Mouse (Mus musculus) neural tube, embryonic 15.5 days (tissue): ENCODE measurements around the gene Gm20605. TPM values are rescaled to one million over a fixed set of nuclear protein-coding genes. Genes with fewer than 3 reads are reported as not detected.
"Not testable (repeated sequence)": the region's sequence is repeated elsewhere in the genome, so short reads cannot be mapped to it uniquely, and the experiment has no call there.

Source experiments
- ATAC-seq: fragments of 200-750 bp; cut with Nextera tagmentation; 2 replicates; pipeline ENCODE4 v1.8.0; 2017; ENCODE audit warnings: mild to moderate bottlenecking, moderate TSS enrichment, moderate library complexity; ENCODE audit not compliant: low FRiP score
- H3K27ac ChIP-seq: fragments of 300-500 bp; sonication (generic); replicated peaks from 2 replicates; pipeline ENCODE4 v1.5.1; 2015; ENCODE audit warnings: mild to moderate bottlenecking, inconsistent platforms
- H3K27me3 ChIP-seq: fragments of 300-500 bp; sonication (generic); replicated peaks from 2 replicates; pipeline ENCODE4 v1.6.1; 2015; ENCODE audit warnings: inconsistent platforms
- H3K36me3 ChIP-seq: fragments of 300-500 bp; sonication (generic); 2 replicates; pipeline ENCODE4 v1.6.1; 2015; ENCODE audit warnings: inconsistent platforms
- H3K4me1 ChIP-seq: fragments of 300-500 bp; sonication (generic); 2 replicates; pipeline ENCODE4 v1.6.1; 2015; ENCODE audit warnings: inconsistent platforms
- H3K4me2 ChIP-seq: fragments of 300-500 bp; sonication (generic); 2 replicates; pipeline ENCODE4 v1.6.1; 2015; ENCODE audit warnings: inconsistent platforms, mild to moderate bottlenecking, moderate library complexity
- H3K4me3 ChIP-seq: fragments of 300-500 bp; sonication (generic); replicated peaks from 2 replicates; pipeline ENCODE4 v1.5.1; 2015; ENCODE audit warnings: mild to moderate bottlenecking, inconsistent platforms
- H3K9ac ChIP-seq: fragments of 300-500 bp; sonication (generic); replicated peaks from 2 replicates; pipeline ENCODE4 v1.6.1; 2015; ENCODE audit warnings: mild to moderate bottlenecking, inconsistent platforms
- H3K9me3 ChIP-seq: fragments of 300-500 bp; sonication (generic); replicated peaks from 2 replicates; pipeline ENCODE4 v1.6.1; 2016; ENCODE audit warnings: inconsistent platforms
- WGBS: fragments of 180-500 bp; shearing (Covaris S2); methylation state at CpG from one replicate; pipeline ENCODE4 v1.1.7; 2015; ENCODE audit warnings: mixed read lengths; 5-methylcytosine and 5-hydroxymethylcytosine counted together
- polyA plus RNA-seq: library from polyadenylated mRNA; unstranded; fragments of >200 nt; fragmentation: Nextera tagmentation; extraction: Ambion mirVana; gene quantifications from 2 replicates; pipeline ENCODE4 v1.2.1, GENCODE M21; 2015

Gene Gm20605
- polyA plus RNA-seq, 1 experiment from 2014 or later = 7.9 TPM

- not testable (repeated sequence) for H3K9me3 ChIP-seq, H3K27ac ChIP-seq, H3K36me3 ChIP-seq, H3K27me3 ChIP-seq, H3K9ac ChIP-seq, ATAC-seq, H3K4me2 ChIP-seq, H3K4me3 ChIP-seq, H3K4me1 ChIP-seq
- 90% methylated on average over 2 of the region's 2 CpGs for WGBS
These were observed 14.1 kb upstream of the Gm20605 start for GRCm38 (mm10) chr5:137614921-137615320.

GRCm38 (mm10) chr5:137615347-137615746, 13.6 kb upstream of the Gm20605 start:
- no peak overlapping the region for H3K9ac ChIP-seq
- no peaks in the 10 kb centered on the region for H3K36me3 ChIP-seq
- no peak overlapping the region for H3K27ac ChIP-seq
- H3K4me3 ChIP-seq = no peak overlapping the region
- 90% methylated on average over 7 of the region's 7 CpGs for WGBS
- H3K9me3 ChIP-seq = no peaks in the 10 kb centered on the region
- H3K27me3 ChIP-seq = no peaks in the 10 kb centered on the region
- ATAC-seq = no peak
- 0 out of 2 replicates have a peak, but pooled peaks cover 6% of the 10 kb centered on the region for H3K4me1 ChIP-seq
- H3K4me2 ChIP-seq = no peak overlapping the region

- H3K4me2 ChIP-seq = no peak overlapping the region
- H3K4me3 ChIP-seq = no peak overlapping the region
- no peaks in the 10 kb centered on the region for H3K9me3 ChIP-seq
- no peak for ATAC-seq
- 89% methylated on average over 11 of the region's 11 CpGs for WGBS
- no peak overlapping the region for H3K27ac ChIP-seq
- H3K36me3 ChIP-seq = no peaks in the 10 kb centered on the region
- peaks cover 6% of the 10 kb centered on the region for H3K4me1 ChIP-seq
- H3K9ac ChIP-seq = no peak overlapping the region
- no peaks in the 10 kb centered on the region for H3K27me3 ChIP-seq
These were observed 4.9 kb upstream of the Gm20605 start for GRCm38 (mm10) chr5:137623937-137624530.

DNA sequence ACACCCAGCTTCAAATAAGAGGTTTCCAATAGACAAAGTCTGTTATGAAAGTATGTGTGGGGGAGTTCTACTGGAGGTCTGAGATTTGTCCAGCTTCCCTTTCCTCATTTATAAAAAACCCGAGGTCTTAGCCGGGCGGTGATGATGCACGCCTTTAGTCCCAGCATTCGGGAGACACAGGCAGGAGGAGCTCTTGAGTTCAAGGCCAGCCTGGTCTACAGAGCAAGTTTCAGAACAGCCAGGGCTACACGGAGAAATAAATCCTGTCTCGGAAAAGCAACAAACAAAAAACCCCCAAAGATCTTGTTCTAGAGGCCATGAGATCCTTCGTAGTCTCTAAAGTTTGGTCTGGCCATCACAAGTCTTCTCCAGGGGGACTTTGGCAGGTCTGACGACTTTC, 984 bp upstream of the Gm20605 start:
- H3K4me3 ChIP-seq = peak overlapping the region; percentile 59
- H3K36me3 ChIP-seq = no peaks in the 10 kb centered on the region
- no peak for ATAC-seq
- H3K4me2 ChIP-seq = peak overlapping the region; percentile 74
- no peaks in the 10 kb centered on the region for H3K27me3 ChIP-seq
- H3K4me1 ChIP-seq = peaks cover 39% of the 10 kb centered on the region
- peak overlapping the region; percentile 91 for H3K27ac ChIP-seq
- WGBS = 5% methylated on average over 9 of the region's 9 CpGs
- no peaks in the 10 kb centered on the region for H3K9me3 ChIP-seq
- peak overlapping the region; percentile 67 for H3K9ac ChIP-seq

DNA sequence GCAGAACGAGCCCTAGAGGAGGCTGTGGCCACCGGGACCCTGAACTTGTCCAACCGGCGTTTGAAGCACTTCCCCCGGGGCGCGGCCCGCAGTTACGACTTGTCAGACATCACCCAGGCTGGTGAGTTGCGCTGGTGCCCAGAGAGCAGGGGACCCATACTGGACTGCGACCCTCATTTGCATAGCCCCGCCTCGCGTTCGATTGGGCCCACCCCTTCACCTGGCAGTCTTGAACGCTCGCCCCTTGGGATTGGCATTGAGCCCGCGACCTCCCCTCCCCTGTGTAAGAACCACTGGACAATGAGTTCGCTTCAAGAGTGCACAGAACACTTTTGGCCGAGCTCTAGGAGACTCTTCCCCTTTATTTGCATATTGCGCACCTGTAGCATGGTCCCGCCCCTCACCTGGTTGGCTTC, 339 bp downstream of the Gm20605 start:
- peak overlapping the region; percentile 92 for H3K27ac ChIP-seq
- peaks cover 12% of the 10 kb centered on the region; the same call in 1 of the 2 replicates for H3K36me3 ChIP-seq
- H3K4me3 ChIP-seq = peak overlapping the region; percentile 99
- H3K27me3 ChIP-seq = no peaks in the 10 kb centered on the region
- no peaks in the 10 kb centered on the region for H3K9me3 ChIP-seq
- peak overlapping the region; percentile 96 for H3K4me2 ChIP-seq
- peaks cover 43% of the 10 kb centered on the region for H3K4me1 ChIP-seq
- peak overlapping the region; percentile 89 for H3K9ac ChIP-seq
- ATAC-seq = peak; percentile 20; the same call in 1 of the 2 replicates
- WGBS = under 1% methylated on average over 23 of the region's 23 CpGs

GRCm38 (mm10) chr5:137629906-137630545, 1.1 kb downstream of the Gm20605 start:
- Histone ChIP-seq H3K27me3 (no peaks in the 10 kb centered on the region), H3K4me3 (peak overlapping the region; percentile 99), H3K36me3 (peaks cover 12% of the 10 kb centered on the region; the same call in 1 of the 2 replicates), H3K4me1 (peaks cover 43% of the 10 kb centered on the region), H3K4me2 (peak overlapping the region; percentile 96), H3K9me3 (no peaks in the 10 kb centered on the region), H3K27ac (peak overlapping the region; percentile 92), H3K9ac (peak overlapping the region; percentile 89)
- 29% methylated on average over 6 of the region's 6 CpGs for WGBS
- ATAC-seq = no peak

GRCm38 (mm10) chr5:137630602-137631001, 1.6 kb downstream of the Gm20605 start:
- H3K4me3 ChIP-seq = peak overlapping the region; percentile 99
- H3K36me3 ChIP-seq = peaks cover 17% of the 10 kb centered on the region
- 33% methylated on average over 3 of the region's 3 CpGs for WGBS
- no peak for ATAC-seq
- H3K9me3 ChIP-seq = no peaks in the 10 kb centered on the region
- H3K9ac ChIP-seq = peak overlapping the region; percentile 89
- H3K27me3 ChIP-seq = no peaks in the 10 kb centered on the region
- peak overlapping the region; percentile 96 for H3K4me2 ChIP-seq
- H3K4me1 ChIP-seq = peaks cover 43% of the 10 kb centered on the region
- peak overlapping the region; percentile 60; the same call in 1 of the 2 replicates for H3K27ac ChIP-seq

DNA sequence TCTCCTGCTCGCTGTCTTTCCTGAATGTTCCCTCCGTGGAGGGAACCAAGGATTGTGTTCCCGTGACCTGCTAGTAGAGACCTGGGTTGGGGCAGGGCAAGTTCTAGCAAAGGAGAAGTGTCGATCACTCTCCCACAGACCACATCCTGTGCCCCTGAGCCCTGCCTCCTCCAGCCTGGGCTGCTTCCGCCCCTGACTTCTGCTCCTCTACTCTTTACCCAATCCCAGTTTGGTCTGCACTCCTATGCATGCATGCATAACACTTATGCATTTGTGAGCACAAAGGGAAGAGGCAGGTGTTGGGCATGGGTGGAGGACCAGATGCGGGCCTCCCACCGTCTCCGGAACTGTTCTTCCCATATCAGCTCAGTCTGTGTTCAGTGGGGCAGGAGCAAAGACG, 2.2 kb downstream of the Gm20605 start:
- 63% methylated on average over 9 of the region's 9 CpGs for WGBS

DNA sequence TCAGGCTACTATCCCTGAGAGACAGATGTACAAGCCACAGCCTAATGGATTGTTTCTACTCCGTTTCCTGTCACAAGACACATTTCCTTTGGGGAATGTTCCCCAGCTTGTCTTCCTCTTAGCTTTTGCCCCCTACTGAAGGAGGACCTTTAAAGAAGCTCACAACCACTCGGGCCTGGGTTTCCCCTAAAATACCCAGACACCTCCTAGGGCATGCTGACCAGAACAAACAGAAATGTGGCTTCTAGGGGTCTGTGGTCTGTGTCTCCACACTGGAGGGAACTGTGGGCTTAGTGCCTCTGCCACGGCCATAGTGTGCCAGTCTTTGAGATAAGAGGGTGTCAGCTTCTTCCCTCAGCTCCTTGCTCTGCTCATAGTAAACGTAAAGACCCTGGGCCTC, 2.6 kb downstream of the Gm20605 start:
- no peak overlapping the region for H3K4me3 ChIP-seq

More for the DNA sequence above, 2.2 kb downstream of the Gm20605 start:
- H3K27ac ChIP-seq = peak overlapping the region; percentile 38; the same call in 1 of the 2 replicates
- peak overlapping the region; percentile 96 for H3K4me2 ChIP-seq
- no peaks in the 10 kb centered on the region for H3K27me3 ChIP-seq
- H3K4me3 ChIP-seq = no peak overlapping the region; the same call in 1 of the 2 replicates
- peaks cover 43% of the 10 kb centered on the region for H3K4me1 ChIP-seq
- no peak for ATAC-seq
- peak overlapping the region; percentile 28; the same call in 1 of the 2 replicates for H3K9ac ChIP-seq
- peaks cover 23% of the 10 kb centered on the region for H3K36me3 ChIP-seq
- no peaks in the 10 kb centered on the region for H3K9me3 ChIP-seq

GRCm38 (mm10) chr5:137633397-137634084, 4.6 kb downstream of the Gm20605 start:
- ATAC-seq = no peak
- Histone ChIP-seq H3K36me3 (peaks cover 46% of the 10 kb centered on the region), H3K9ac (no peak overlapping the region; the same call in 1 of the 2 replicates), H3K9me3 (no peaks in the 10 kb centered on the region), H3K27me3 (no peaks in the 10 kb centered on the region), H3K4me1 (peaks cover 37% of the 10 kb centered on the region), H3K4me2 (no peak overlapping the region), H3K27ac (no peak overlapping the region), H3K4me3 (no peak overlapping the region)
- 82% methylated on average over 12 of the region's 12 CpGs for WGBS

More for the DNA sequence above, 2.6 kb downstream of the Gm20605 start:
- Histone ChIP-seq H3K4me1 (peaks cover 43% of the 10 kb centered on the region), H3K27me3 (no peaks in the 10 kb centered on the region), H3K9me3 (no peaks in the 10 kb centered on the region), H3K9ac (peak overlapping the region; percentile 17; the same call in 1 of the 2 replicates), H3K36me3 (peaks cover 26% of the 10 kb centered on the region), H3K4me2 (peak overlapping the region; percentile 96), H3K27ac (peak overlapping the region; percentile 41; the same call in 1 of the 2 replicates)
- WGBS = 69% methylated on average over 4 of the region's 4 CpGs
- no peak for ATAC-seq

DNA sequence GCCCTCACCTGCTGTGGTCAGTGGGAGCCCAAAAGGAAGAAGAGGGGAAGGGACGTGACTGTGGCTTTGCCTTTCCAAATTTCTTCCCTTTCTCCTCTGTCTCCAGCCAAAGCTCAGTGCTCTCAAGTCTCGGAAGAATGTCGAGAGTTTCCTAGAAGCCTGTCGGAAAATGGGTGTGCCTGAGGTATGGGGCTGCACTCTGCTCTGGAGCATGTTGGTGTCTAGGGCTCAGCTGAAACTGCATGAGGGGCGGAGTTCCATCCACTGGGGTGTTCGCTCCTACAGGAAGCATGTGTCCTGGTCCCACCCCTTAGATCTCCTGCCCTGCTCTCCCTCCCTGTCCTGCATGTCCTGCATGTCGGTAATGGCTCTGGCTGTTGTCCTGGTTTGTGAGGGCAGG, 10.5 kb downstream of the Gm20605 start:
- Histone ChIP-seq H3K4me2 (no peak overlapping the region), H3K36me3 (peaks cover 73% of the 10 kb centered on the region), H3K4me1 (no peaks in the 10 kb centered on the region), H3K9ac (no peak overlapping the region), H3K27ac (no peak overlapping the region), H3K9me3 (no peaks in the 10 kb centered on the region), H3K27me3 (peaks cover 14% of the 10 kb centered on the region; the same call in 1 of the 2 replicates), H3K4me3 (no peak overlapping the region)
- no peak for ATAC-seq
- WGBS = 91% methylated on average over 7 of the region's 7 CpGs
